Mouse (Mus musculus) layer of hippocampus, adult 2 months (tissue): ENCODE measurements around the gene Olfr448. TPM values are rescaled to one million over a fixed set of nuclear protein-coding genes. Genes with fewer than 3 reads are reported as not detected.

Source experiments
- DNase-seq, 2 experiments: peaks; one replicate each; pipeline ENCODE4 v3.0.0; 2022; ENCODE audit warnings: low spot score in 2 of 2
- H3K27ac ChIP-seq: fragments of 200-600 bp; 2 replicates; pipeline ENCODE4 v1.8.1; 2022
- H3K4me3 ChIP-seq: fragments of 200-600 bp; 2 replicates; pipeline ENCODE4 v1.8.1; 2022; ENCODE audit warnings: mild to moderate bottlenecking
- CTCF ChIP-seq: fragments of 200-600 bp; conservative IDR thresholded peaks from 2 replicates; pipeline ENCODE4 v1.8.1; 2022; ENCODE audit warnings: antibody characterized with exemption, mild to moderate bottlenecking, moderate library complexity
- long read RNA-seq, 2 experiments: library from polyadenylated mRNA; stranded (forward); transcript quantifications; one replicate each; pipeline ENCODE4 v2.0.0; 2021; ENCODE audit warnings: borderline mapping rate in 2 of 2
- total RNA-seq, 2 experiments: library from RNA; stranded (reverse); gene quantifications; 2 replicates each; pipeline ENCODE4 v1.2.3; 2021

Olfr448 gene
- not detected for total RNA-seq
- long read RNA-seq, experiment 1: 0 reads
- long read RNA-seq, experiment 2: 0 reads

DNA sequence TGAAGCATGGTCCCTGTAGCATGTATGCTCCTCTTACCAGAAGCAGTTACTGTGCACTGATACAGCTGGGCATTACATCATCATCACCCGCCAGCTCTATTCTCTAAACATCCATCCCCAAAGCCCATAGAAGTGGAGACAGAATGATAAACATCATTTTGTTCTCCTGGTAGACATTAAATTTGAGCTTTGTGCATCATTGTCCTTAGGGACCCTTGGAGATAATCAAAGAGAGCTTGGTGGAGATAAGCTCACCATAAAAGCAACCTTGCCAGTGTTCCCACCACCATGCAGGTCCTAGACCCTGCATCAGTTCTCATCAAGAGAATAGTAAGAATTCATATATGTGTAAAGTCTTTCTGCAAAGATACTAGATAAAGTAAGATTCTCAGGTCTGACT lies at the start of gene Olfr448:
TSS of gene Olfr448 (plus strand) at position 301 of the 400 bp plus-strand sequence.
- TF ChIP-seq CTCF: no peak
- no peak for DNase-seq

DNA sequence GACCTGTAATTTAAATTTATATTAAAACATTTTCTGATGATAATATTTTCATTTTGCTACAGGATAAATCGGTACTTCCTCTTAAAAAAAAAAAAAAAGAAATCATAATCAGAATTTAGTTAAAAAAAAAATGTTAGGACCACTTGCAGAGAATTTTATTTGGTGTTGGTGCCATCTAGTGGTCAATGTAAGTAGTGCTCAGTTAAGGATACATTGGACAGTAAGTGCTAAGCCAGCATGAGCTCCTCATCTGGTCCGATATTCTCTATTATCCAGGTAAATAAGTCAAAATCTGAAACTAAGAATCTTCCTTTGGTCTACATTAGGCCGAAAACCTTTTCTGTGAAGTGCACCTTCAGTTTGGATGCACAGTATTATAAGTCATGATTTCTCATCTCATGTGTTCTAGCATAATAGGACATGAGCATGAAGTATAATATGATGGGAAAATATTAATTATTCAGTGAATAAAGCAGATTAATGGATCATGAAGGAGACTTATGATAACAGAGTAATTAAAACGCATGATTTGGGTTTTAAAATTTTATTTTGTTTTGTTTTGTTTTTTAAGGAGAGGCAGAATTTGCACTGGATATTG lies 29.9 kb upstream of the Olfr448 start:
- TF ChIP-seq CTCF: peak; percentile 84
- DNase-seq: peak; percentile 50 to 74
- Histone ChIP-seq H3K4me3 (no peak overlapping the region), H3K27ac (no peak overlapping the region)

More for the DNA sequence above, at the start of gene Olfr448:
- no peak within 1 kb of the TSS for H3K4me3 ChIP-seq
- H3K27ac ChIP-seq: no peak within 1 kb of the TSS

DNA sequence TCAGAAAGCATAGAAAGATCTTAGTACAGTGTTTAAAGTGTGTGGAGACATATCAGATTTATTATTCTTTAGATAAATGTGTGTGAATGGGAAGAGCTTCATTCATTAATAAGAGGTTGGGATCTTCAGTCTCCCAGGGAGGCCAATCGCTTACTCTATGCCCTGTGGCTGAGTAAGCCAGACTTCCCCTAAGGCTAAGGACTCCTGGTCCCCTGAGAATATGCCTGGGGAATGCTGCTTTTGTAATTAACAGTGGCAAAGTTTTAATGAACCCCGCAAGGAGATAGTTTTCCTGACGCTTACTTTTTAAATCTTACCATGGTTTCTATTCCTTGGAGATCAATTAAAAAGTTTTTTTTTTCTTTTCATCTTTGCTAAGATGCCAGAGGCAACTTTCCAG lies 20.5 kb upstream of the Olfr448 start:
- no peak for DNase-seq
- no peak overlapping the region for H3K27ac ChIP-seq
- TF ChIP-seq CTCF: no peak
- H3K4me3 ChIP-seq: no peak overlapping the region

DNA sequence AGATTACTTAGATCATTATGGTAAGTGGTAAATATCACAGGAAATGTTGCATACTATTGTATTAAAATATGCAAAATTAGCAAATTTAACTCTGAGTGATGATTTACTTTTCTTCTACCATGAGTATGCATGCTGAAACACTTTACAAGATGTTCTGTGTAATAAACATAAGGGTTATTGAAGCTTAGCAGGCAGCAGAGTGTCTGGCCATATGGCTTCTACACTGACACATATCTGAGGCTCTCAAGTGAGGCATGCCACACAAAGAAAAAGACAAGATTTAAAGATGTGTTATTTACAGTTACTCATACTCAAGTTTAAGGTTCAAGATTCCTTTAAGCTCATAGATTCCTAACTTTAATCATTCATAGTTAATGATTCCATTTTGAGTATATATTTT lies 13.9 kb upstream of the Olfr448 start:
- Histone ChIP-seq H3K4me3 (no peak overlapping the region), H3K27ac (no peak overlapping the region)
- DNase-seq: peak; percentile 8 to 9
- no peak for TF ChIP-seq CTCF

DNA sequence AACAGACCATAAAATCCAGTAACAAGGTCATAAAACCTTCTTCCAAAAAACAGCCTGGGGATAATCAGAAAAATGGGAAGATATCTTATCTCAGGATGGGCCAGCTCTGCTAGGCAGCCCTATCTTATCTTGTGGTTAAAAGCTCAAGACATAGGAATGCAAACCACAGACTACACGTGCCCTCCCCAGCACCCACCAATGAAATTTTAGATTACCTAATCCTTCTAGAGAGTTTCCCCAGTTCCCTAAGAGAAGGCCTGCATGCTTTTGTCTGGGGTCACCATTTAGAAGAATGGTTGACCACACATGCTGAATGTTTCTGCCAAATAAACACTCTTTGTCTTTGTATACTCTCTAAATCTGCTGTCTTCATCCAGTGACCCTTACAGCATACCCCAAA lies 10.1 kb downstream of the Olfr448 start:
- DNase-seq: no peak
- Histone ChIP-seq H3K27ac (no peak overlapping the region), H3K4me3 (no peak overlapping the region)
- no peak for TF ChIP-seq CTCF

DNA sequence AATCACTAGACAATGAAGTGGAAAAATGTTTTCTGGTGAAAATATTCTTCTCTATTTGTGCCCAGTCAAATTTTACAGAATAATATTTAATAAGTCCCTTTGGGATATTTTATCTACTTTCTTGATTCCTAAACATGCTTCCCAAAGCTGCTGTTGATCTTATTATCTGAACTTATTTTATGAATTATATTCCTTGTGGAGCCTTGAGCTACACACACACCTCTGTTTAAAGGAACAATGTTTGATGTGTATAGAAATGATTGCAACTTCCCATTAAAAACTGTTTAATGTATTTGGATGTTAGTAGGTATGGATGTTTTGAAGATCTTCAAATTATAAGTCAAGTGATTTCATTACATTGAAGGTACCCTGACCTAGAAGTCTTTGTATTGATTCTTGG lies 18.3 kb downstream of the Olfr448 start, which contains the start of gene Olfr447:
TSS of gene Olfr447 (plus strand) at position 301 of the 400 bp plus-strand sequence.
- TF ChIP-seq CTCF: no peak
- no peak within 1 kb of the TSS for H3K27ac ChIP-seq
- no peak for DNase-seq
- no peak within 1 kb of the TSS for H3K4me3 ChIP-seq

DNA sequence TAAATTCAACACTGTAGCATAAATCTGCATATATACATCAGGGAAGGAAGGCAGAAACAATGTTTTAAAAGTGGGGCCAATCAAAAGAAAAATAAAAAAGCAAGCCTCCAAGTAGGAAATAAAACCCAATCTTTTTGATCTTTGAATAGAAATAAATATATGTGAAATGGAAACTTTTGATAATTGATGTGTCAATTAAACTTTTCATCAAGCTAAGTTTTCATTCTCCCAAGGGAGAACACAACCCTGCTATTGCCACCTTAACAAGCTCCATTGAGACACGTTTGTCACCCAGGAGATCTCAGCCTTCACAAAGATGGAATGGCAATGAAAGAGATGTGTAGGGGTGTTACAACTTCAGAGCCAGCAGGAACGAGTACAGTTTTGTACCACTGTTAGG lies 30.8 kb downstream of the Olfr448 start, which contains the start of gene Olfr446:
TSS of gene Olfr446 (plus strand) at position 301 of the 400 bp plus-strand sequence.
- no peak for TF ChIP-seq CTCF
- no peak for DNase-seq
- Histone ChIP-seq H3K4me3 (no peak within 1 kb of the TSS), H3K27ac (no peak within 1 kb of the TSS)

Other genes with a start within 250 kb of the Olfr448 start
- gene Tcaf2, start 245.2 kb upstream of the Olfr448 start, total RNA-seq: under 1 TPM; 0.49 to 0.87 TPM
- gene Tcaf1, start 180.4 kb upstream of the Olfr448 start, total RNA-seq: 100 to 1,000 TPM; 215 to 221 TPM
- gene Olfr453, start 151.1 kb upstream of the Olfr448 start, total RNA-seq: not detected
- gene Olfr38, start 134.0 kb upstream of the Olfr448 start, total RNA-seq: not detected
- gene Olfr452, start 105.3 kb upstream of the Olfr448 start, total RNA-seq: not detected
- not detected for gene Olfr450, start 78.5 kb upstream of the Olfr448 start, total RNA-seq
- not detected for gene Olfr449, start 56.1 kb upstream of the Olfr448 start, total RNA-seq
- gene Olfr447, start 18.4 kb downstream of the Olfr448 start, total RNA-seq: not detected
- not detected for gene Olfr446, start 30.9 kb downstream of the Olfr448 start, total RNA-seq
- not detected for gene Olfr444, start 58.6 kb downstream of the Olfr448 start, total RNA-seq
- not detected for gene Olfr441, start 215.9 kb downstream of the Olfr448 start, total RNA-seq